Mouse (Mus musculus) bone marrow, adult 2 months (tissue): ENCODE measurements around the gene Parp3.

Source experiments
- CTCF ChIP-seq: fragments of 200-500 bp; IDR thresholded peaks from 2 replicates; pipeline ENCODE4 v1.5.1; 2011; ENCODE audit warnings: low read length, control low read depth; ENCODE audit not compliant: control insufficient read depth, insufficient read depth
- POLR2A ChIP-seq: fragments of 200-500 bp; IDR thresholded peaks from 2 replicates; pipeline ENCODE4 v1.6.1; 2011; ENCODE audit warnings: low read depth, mild to moderate bottlenecking, control low read depth, low read length, borderline replicate concordance; ENCODE audit not compliant: control insufficient read depth

GRCm38 (mm10) chr9:106469317-106469716 is 7.4 kb downstream of the Parp3 start:
- TF ChIP-seq CTCF = no peak
- no peak for TF ChIP-seq POLR2A
